Mouse (Mus musculus) hindbrain, embryonic 15.5 days (tissue): Measurements from ENCODE around the gene Hoxa1. TPM values are rescaled to one million over a fixed set of nuclear protein-coding genes. Genes with fewer than 3 reads are reported as not detected.

Experiments
- ATAC-seq: fragments of 200-750 bp; cut with Nextera tagmentation; 2 replicates; pipeline ENCODE4 v1.8.0; 2017; ENCODE audit warnings: low read depth, moderate number of reproducible peaks, moderate TSS enrichment; ENCODE audit not compliant: low FRiP score
- H3K27ac ChIP-seq: fragments of 300-500 bp; sonication (generic); replicated peaks from 2 replicates; pipeline ENCODE4 v1.5.1; 2015; ENCODE audit warnings: mild to moderate bottlenecking, inconsistent platforms
- H3K27me3 ChIP-seq: fragments of 300-500 bp; sonication (generic); 2 replicates; pipeline ENCODE4 v1.6.1; 2015; ENCODE audit warnings: control low read depth, inconsistent platforms
- H3K36me3 ChIP-seq: fragments of 300-500 bp; sonication (generic); 2 replicates; pipeline ENCODE4 v1.6.1; 2015; ENCODE audit warnings: control low read depth, inconsistent platforms
- H3K4me1 ChIP-seq: fragments of 300-500 bp; sonication (generic); replicated peaks from 2 replicates; pipeline ENCODE4 v1.6.1; 2015; ENCODE audit warnings: control low read depth, inconsistent platforms
- H3K4me2 ChIP-seq: fragments of 300-500 bp; sonication (generic); 2 replicates; pipeline ENCODE4 v1.6.1; 2015; ENCODE audit warnings: moderate library complexity, mild to moderate bottlenecking, inconsistent platforms
- H3K4me3 ChIP-seq: fragments of 300-500 bp; sonication (generic); 2 replicates; pipeline ENCODE4 v1.5.1; 2015; ENCODE audit warnings: mild to moderate bottlenecking, inconsistent platforms
- H3K9ac ChIP-seq: fragments of 300-500 bp; sonication (generic); 2 replicates; pipeline ENCODE4 v1.6.1; 2015; ENCODE audit warnings: inconsistent platforms
- H3K9me3 ChIP-seq: fragments of 300-500 bp; sonication (generic); 2 replicates; pipeline ENCODE4 v1.6.1; 2016; ENCODE audit warnings: control low read depth, inconsistent platforms
- WGBS: fragments of 180-500 bp; shearing (Covaris S2); methylation state at CpG from one replicate; pipeline ENCODE4 v1.1.7; 2015; 5-methylcytosine and 5-hydroxymethylcytosine counted together
- polyA plus RNA-seq: library from polyadenylated mRNA; unstranded; fragments of >200 nt; fragmentation: Nextera tagmentation; extraction: Ambion mirVana; gene quantifications from 2 replicates; pipeline ENCODE4 v1.2.1, GENCODE M21; 2015

Hoxa1 gene
- polyA plus RNA-seq, 1 experiment from 2014 or later, result 1.8 TPM

- H3K9me3 ChIP-seq, result no peaks in the 10 kb centered on the region
- H3K4me3 ChIP-seq, result peak overlapping the region; percentile 87
- H3K4me2 ChIP-seq, result peak overlapping the region; percentile 97
- peaks cover 34% of the 10 kb centered on the region for H3K4me1 ChIP-seq
- WGBS, result 2% methylated on average over 42 of the region's 42 CpGs
- H3K27ac ChIP-seq, result peak overlapping the region; percentile 95
- no peaks in the 10 kb centered on the region for H3K36me3 ChIP-seq
- H3K9ac ChIP-seq, result peak overlapping the region; percentile 68
- peaks cover 12% of the 10 kb centered on the region; the same call in 1 of the 2 replicates for H3K27me3 ChIP-seq
- no peak for ATAC-seq
These were observed 10.3 kb upstream of the Hoxa1 start for GRCm38 (mm10) chr6:52168191-52169055.

DNA sequence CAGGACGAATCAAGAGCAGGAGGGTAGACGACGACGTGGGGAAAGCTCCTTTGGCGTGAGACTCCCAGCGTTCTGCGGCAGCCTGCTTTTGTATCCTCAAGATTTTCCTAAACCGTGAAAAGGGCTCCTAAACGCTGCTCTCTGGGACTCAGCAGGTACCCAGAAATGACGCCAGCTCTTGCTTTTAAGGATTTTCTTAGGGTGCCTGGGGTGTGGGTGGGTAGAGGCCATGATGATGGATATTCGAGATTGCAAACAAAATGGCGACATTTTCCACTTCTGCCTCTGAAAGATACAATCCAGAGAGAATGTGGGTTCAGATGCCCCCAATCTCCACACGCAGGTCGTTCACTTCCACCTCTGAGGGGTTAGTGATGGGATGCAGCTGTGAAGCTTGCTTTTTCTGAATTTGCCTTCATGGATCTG, 9.6 kb upstream of the Hoxa1 start:
- H3K4me3 ChIP-seq, result peak overlapping the region; percentile 87
- H3K27ac ChIP-seq, result peak overlapping the region; percentile 95
- peaks cover 14% of the 10 kb centered on the region; the same call in 1 of the 2 replicates for H3K27me3 ChIP-seq
- 2% methylated on average over 14 of the region's 14 CpGs for WGBS
- H3K4me2 ChIP-seq, result peak overlapping the region; percentile 97
- no peaks in the 10 kb centered on the region for H3K36me3 ChIP-seq
- no peaks in the 10 kb centered on the region for H3K9me3 ChIP-seq
- ATAC-seq, result no peak
- peaks cover 31% of the 10 kb centered on the region for H3K4me1 ChIP-seq
- H3K9ac ChIP-seq, result peak overlapping the region; percentile 68

DNA sequence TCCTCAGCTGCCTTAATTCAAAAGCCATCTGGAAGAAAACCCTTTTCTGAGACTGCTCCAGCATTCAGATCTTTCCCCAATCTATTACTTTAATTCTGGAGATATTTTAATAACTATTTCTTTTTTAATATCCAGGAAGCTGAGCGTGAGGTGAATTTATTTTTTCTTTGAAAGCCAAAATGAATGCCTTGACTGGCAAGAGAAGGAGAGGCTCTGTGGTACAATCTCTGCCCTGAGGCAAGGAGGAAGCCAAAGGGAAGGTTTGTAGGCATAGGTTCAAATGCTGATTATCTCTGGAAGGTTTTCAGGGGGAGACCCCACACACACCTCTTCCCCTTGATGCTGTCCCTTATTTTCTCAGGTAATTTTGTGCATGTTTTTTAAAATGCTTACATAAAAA, 9.1 kb upstream of the Hoxa1 start:
- H3K4me3 ChIP-seq, result peak overlapping the region; percentile 87

GRCm38 (mm10) chr6:52166431-52167077, 8.4 kb upstream of the Hoxa1 start:
- peaks cover 20% of the 10 kb centered on the region for H3K4me1 ChIP-seq

More for the DNA sequence above, 9.1 kb upstream of the Hoxa1 start:
- Histone ChIP-seq H3K27ac (peak overlapping the region; percentile 95), H3K27me3 (peaks cover 11% of the 10 kb centered on the region; the same call in 1 of the 2 replicates), H3K9me3 (no peaks in the 10 kb centered on the region), H3K9ac (peak overlapping the region; percentile 68), H3K4me2 (peak overlapping the region; percentile 97), H3K36me3 (no peaks in the 10 kb centered on the region), H3K4me1 (peaks cover 26% of the 10 kb centered on the region)
- WGBS, result 6% methylated on average over 1 of the region's 1 CpGs
- no peak for ATAC-seq

GRCm38 (mm10) chr6:52165441-52166370, 7.6 kb upstream of the Hoxa1 start:
- H3K9me3 ChIP-seq, result no peaks in the 10 kb centered on the region
- peak overlapping the region; percentile 97 for H3K4me2 ChIP-seq
- peak overlapping the region; percentile 68 for H3K9ac ChIP-seq
- WGBS, result under 1% methylated on average over 28 of the region's 28 CpGs
- H3K27ac ChIP-seq, result peak overlapping the region; percentile 95
- ATAC-seq, result no peak
- peaks cover 12% of the 10 kb centered on the region for H3K4me1 ChIP-seq
- no peaks in the 10 kb centered on the region for H3K36me3 ChIP-seq
- peaks cover 5% of the 10 kb centered on the region; the same call in 1 of the 2 replicates for H3K27me3 ChIP-seq
- peak overlapping the region; percentile 87 for H3K4me3 ChIP-seq

More at GRCm38 (mm10) chr6:52166431-52167077, 8.4 kb upstream of the Hoxa1 start:
- Histone ChIP-seq H3K27ac (peak overlapping the region; percentile 95), H3K36me3 (no peaks in the 10 kb centered on the region), H3K9me3 (no peaks in the 10 kb centered on the region), H3K27me3 (peaks cover 11% of the 10 kb centered on the region; the same call in 1 of the 2 replicates), H3K4me2 (peak overlapping the region; percentile 97), H3K9ac (peak overlapping the region; percentile 68), H3K4me3 (peak overlapping the region; percentile 87)
- ATAC-seq, result no peak
- WGBS, result 4% methylated on average over 4 of the region's 4 CpGs

DNA sequence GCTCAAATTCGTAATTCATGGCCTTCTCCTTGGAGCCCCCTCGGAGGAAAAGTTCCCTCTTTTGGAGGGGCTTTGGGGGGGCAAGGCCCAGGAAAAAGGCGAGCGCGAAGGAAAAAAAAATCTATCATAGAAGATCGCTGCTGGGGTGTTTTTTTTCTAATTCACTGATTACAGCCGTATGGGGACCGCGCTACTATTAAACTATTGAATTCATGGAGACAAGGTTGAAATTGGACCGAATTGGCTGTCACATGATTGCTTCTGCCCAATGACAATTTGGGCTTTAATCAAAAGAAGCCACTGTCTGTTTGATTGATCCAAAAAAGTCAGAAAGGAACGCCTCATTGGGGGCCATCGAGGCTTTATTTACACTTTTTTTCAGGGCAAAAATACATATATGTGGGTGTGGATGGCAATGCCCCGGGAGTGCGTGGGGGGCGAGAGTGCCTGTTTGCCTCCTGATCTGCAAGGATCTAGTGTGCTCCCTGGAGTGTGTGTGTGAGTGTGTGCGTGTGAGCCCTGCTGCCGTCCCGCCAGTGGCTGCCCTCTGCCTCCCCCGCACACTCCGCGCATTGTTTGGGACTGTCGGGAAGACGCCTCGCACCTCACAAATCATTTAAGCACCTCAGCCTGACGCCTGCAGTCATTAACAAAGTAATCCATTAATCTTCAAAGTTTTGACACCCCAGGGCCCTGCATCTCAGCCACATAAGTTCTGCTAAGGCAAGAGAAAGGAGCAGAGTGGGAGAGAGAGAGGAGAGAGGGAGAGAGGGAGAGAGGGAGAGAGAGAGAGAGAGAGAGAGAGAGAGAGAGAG, 6.7 kb upstream of the Hoxa1 start, which contains the start of gene Hoxa2:
TSS of gene Hoxa2 (minus strand) at position 206 of the 815 bp plus-strand sequence.
- peak; percentile 74 for ATAC-seq
- peak within 1 kb of the TSS; percentile 97 for H3K4me2 ChIP-seq
- 0 out of 2 replicates have a peak, but pooled peaks cover 2% of the 10 kb centered on the region for H3K27me3 ChIP-seq
- no peaks in the 10 kb centered on the region for H3K9me3 ChIP-seq
- no peaks in the 10 kb centered on the region for H3K36me3 ChIP-seq
- H3K27ac ChIP-seq, result peak within 1 kb of the TSS; percentile 95
- WGBS, result 2% methylated on average over 25 of the region's 25 CpGs
- H3K4me3 ChIP-seq, result peak within 1 kb of the TSS; percentile 87
- peaks cover 11% of the 10 kb centered on the region for H3K4me1 ChIP-seq
- peak within 1 kb of the TSS; percentile 68 for H3K9ac ChIP-seq

- peak overlapping the region; percentile 97 for H3K4me2 ChIP-seq
- H3K4me3 ChIP-seq, result peak overlapping the region; percentile 87
- H3K4me1 ChIP-seq, result peaks cover 15% of the 10 kb centered on the region
- H3K36me3 ChIP-seq, result no peaks in the 10 kb centered on the region
- H3K9me3 ChIP-seq, result no peaks in the 10 kb centered on the region
- under 1% methylated on average over 39 of the region's 39 CpGs for WGBS
- H3K27ac ChIP-seq, result peak overlapping the region; percentile 95
- H3K9ac ChIP-seq, result peak overlapping the region; percentile 68
- peaks cover 2% of the 10 kb centered on the region; the same call in 1 of the 2 replicates for H3K27me3 ChIP-seq
- no peak for ATAC-seq
These were observed 6.0 kb upstream of the Hoxa1 start for GRCm38 (mm10) chr6:52164051-52164625.

DNA sequence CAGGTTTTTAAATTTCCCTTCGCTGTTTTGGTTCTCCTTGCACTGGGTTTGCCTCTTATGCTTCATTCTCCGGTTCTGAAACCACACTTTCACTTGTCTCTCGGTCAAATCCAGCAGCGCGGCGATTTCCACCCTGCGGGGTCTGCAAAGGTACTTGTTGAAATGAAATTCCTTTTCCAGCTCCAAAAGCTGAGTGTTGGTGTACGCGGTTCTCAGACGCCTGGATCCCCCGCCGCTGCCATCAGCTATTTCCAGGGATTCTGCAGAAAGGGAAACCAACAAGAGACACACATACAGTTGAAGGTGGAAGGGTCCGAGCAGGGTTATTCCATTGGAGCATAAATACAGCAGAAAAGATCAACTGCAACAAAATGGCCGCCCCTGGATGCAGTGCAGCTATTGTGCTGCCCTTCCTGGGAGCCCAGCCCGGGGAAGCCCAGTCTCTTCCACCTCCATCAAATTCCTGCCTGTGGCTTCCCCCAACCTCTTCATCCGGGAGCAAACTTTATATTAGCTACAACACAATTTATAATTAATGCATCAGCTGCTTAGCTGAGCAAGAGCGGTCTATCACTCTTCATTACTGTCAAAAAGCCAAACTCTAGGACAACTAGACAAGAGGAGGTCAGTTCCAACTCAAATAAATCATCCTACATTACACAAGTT, 5.4 kb upstream of the Hoxa1 start:
- Histone ChIP-seq H3K9ac (peak overlapping the region; percentile 68), H3K4me3 (peak overlapping the region; percentile 87), H3K27me3 (peaks cover 2% of the 10 kb centered on the region; the same call in 1 of the 2 replicates), H3K4me2 (peak overlapping the region; percentile 97), H3K27ac (peak overlapping the region; percentile 95), H3K4me1 (peaks cover 20% of the 10 kb centered on the region), H3K36me3 (no peaks in the 10 kb centered on the region), H3K9me3 (no peaks in the 10 kb centered on the region)
- 2% methylated on average over 17 of the region's 17 CpGs for WGBS
- ATAC-seq, result no peak

DNA sequence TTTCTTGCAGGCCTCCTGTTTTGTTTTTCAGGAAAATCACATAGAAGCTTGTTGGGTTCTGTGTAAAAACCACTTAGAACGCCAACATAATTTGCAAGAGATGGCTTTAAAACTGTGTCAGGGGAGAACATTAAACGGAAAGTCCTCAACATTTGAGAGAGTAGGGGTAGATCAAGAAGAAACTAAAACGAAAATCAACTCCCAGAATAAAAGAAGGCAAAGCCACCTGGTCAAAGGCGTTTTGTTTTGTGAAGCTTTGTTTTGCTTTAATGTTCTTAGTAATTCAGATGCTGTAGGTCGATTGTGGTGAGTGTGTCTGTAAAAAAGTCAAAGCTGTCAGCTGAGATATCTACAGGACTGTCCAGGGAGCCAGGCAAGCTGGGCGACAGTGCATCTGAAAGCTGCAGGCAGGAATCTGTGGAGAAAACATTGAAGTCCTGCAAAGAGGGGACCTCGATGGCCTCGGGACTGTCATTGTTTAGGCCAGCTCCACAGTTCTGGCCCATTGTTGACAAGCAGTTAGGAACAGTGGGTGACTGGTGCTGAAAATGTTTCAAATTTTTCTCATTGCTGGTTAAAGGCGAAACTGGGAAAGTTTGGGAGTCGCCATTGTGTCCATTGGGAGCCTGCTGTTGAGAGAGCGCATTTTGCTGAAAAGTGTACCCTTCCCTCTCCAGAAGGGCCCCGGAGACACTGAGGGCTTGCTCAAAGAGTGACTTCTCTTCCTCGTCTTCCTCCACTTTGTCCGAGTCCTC, 4.7 kb upstream of the Hoxa1 start:
- H3K27me3 ChIP-seq, result peaks cover 3% of the 10 kb centered on the region
- peak overlapping the region; percentile 95 for H3K27ac ChIP-seq

More for the DNA sequence above, 4.7 kb upstream of the Hoxa1 start:
- H3K4me3 ChIP-seq, result peak overlapping the region; percentile 87
- H3K9ac ChIP-seq, result peak overlapping the region; percentile 68
- peak overlapping the region; percentile 97 for H3K4me2 ChIP-seq
- H3K9me3 ChIP-seq, result no peaks in the 10 kb centered on the region
- H3K4me1 ChIP-seq, result peaks cover 27% of the 10 kb centered on the region
- ATAC-seq, result no peak
- no peaks in the 10 kb centered on the region for H3K36me3 ChIP-seq
- WGBS, result 5% methylated on average over 14 of the region's 14 CpGs
